ENCODE assay signal across 8 mouse cellular contexts in the genomic region with DNA sequence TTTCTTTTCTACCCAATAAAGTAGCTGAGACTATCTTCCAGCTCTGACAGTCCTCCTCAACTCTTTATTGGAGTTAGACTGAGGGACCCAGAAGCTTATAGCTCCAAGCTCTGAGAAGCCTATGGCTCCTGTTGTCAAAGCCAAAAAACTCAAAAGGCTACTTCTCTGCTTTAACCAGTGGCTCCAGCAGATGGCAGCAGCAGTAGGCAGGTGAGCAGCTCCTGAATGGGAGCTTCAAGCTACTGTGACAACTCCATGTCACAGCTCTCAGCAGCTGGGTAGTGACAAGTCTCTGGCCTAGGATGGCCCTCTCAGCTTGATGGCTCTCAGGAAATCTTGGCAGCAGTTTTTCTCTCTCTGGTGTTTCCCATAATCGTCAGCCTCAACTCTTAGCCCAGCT. TPM values are rescaled to one million over a fixed set of nuclear protein-coding genes. Genes with fewer than 3 reads are reported as not detected.
DNase-seq lines count a peak whose midpoint lies in the region; ATAC-seq and TF ChIP-seq lines count a peak whose summit lies in the region.

No protein-coding gene starts in this region.

- DNase-seq in ES-CJ7 (ENCODE audit: low read depth, low spot score), result peak; percentile 78
- peak; percentile 83 for DNase-seq in adrenal gland, postnatal 10 days
- DNase-seq in embryonic facial prominence, embryonic 10.5 days (ENCODE audit: low spot score), result peak; percentile 70
- DNase-seq in heart, postnatal 14 days, result peak; percentile 60 to 80
- DNase-seq in kidney, postnatal 4 days, result peak; percentile 85 to 89
- DNase-seq in lung, postnatal 0 days (ENCODE audit: low spot score), result peak; percentile 65
- peak; percentile 60 for DNase-seq in retina, postnatal 7 days (ENCODE audit: low read depth, low spot score)

- peak; percentile 80 for TF ChIP-seq CTCF in lung, postnatal 0 days (IDR thresholded peaks at IDR 0.05)

- H3K4me1 ChIP-seq in embryonic facial prominence, embryonic 10.5 days, result peaks cover 4% of the 10 kb centered on the region; the same call in 1 of the 2 replicates
- no peaks in the 10 kb centered on the region for H3K4me1 ChIP-seq in lung, postnatal 0 days (ENCODE audit: insufficient read depth, low read depth, low read length)

- no peak overlapping the region for H3K4me2 ChIP-seq in lung, postnatal 0 days (replicated peaks; ENCODE audit: low read depth, low read length)

- H3K27me3 ChIP-seq in embryonic facial prominence, embryonic 10.5 days (replicated peaks; ENCODE audit: low read depth, poor library complexity, severe bottlenecking), result no peaks in the 10 kb centered on the region
- H3K27me3 ChIP-seq in lung, postnatal 0 days (replicated peaks; ENCODE audit: insufficient read depth, low read length), result no peaks in the 10 kb centered on the region

- peaks cover 8% of the 10 kb centered on the region; the same call in 1 of the 2 replicates for H3K36me3 ChIP-seq in embryonic facial prominence, embryonic 10.5 days (replicated peaks)
- no peaks in the 10 kb centered on the region for H3K36me3 ChIP-seq in lung, postnatal 0 days (ENCODE audit: insufficient read depth, low read length)

- WGBS in embryonic facial prominence, embryonic 10.5 days, result 19% methylated on average over 1 of the region's 1 CpGs
- WGBS in lung, postnatal 0 days, result 0% methylated on average over 1 of the region's 1 CpGs

- no peak overlapping the region for H3K9ac ChIP-seq in lung, postnatal 0 days (replicated peaks; ENCODE audit: low read depth)

- ATAC-seq in lung, postnatal 0 days, result peak; percentile 53
- ATAC-seq in monocyte, adult 5-6 weeks (replicated peaks; ENCODE audit: insufficient number of reproducible peaks, low FRiP score, low TSS enrichment, poor library complexity, severe bottlenecking), result no peak

- no peak overlapping the region for H3K4me3 ChIP-seq in embryonic facial prominence, embryonic 10.5 days
- H3K4me3 ChIP-seq in lung, postnatal 0 days (ENCODE audit: low read depth, low read length), result no peak overlapping the region

- H3K9me3 ChIP-seq in embryonic facial prominence, embryonic 10.5 days, result no peaks in the 10 kb centered on the region
- no peaks in the 10 kb centered on the region for H3K9me3 ChIP-seq in lung, postnatal 0 days (ENCODE audit: low read length)

- intact Hi-C loops in heart, postnatal 14 days (cut with DNase I), result loop anchor here (2.0 to 5.0 kb wide), 2 partner anchors 111 to 132 kb away; no protein-coding TSS in a partner anchor

- H3K27ac ChIP-seq in embryonic facial prominence, embryonic 10.5 days (replicated peaks), result no peak overlapping the region
- H3K27ac ChIP-seq in lung, postnatal 0 days (ENCODE audit: low read length), result no peak overlapping the region

- no peak for TF ChIP-seq EP300 in lung, postnatal 0 days (IDR thresholded peaks at IDR 0.05)

RNA-seq across cellular contexts. Expression of a gene that starts 27.1 kb away (rescaled TPM):
- total RNA-seq in adrenal gland, postnatal 10 days (2021), result 1 to 10 TPM; 1.3 to 2.4 TPM
- polyA plus RNA-seq in embryonic facial prominence, embryonic 10.5 days (2016; fragmentation: Nextera tagmentation; extraction: Ambion mirVana), result 2.1 and 3.4 TPM in 2 replicates
- 1 to 10 TPM; 1.7 to 2.4 TPM for total RNA-seq in heart, postnatal 14 days (2021)
- 0.31 and 0.33 TPM in 2 replicates for polyA plus RNA-seq in lung, postnatal 0 days (2015; fragmentation: Nextera tagmentation; extraction: Ambion mirVana)
- total RNA-seq in monocyte, adult 5-6 weeks (2017), result 0.10 to 0.29 TPM in 2 of 3 replicates, not detected in the other

RNA-seq across cellular contexts. Expression of a gene that starts 58.8 kb away (rescaled TPM):
- total RNA-seq in adrenal gland, postnatal 10 days (2021), result 1 to 10 TPM; 3.2 to 4.4 TPM
- 6.5 and 7.3 TPM in 2 replicates for polyA plus RNA-seq in embryonic facial prominence, embryonic 10.5 days (2016; fragmentation: Nextera tagmentation; extraction: Ambion mirVana)
- 1 to 10 TPM; 3.0 to 3.4 TPM for total RNA-seq in heart, postnatal 14 days (2021)
- polyA plus RNA-seq in lung, postnatal 0 days (2015; fragmentation: Nextera tagmentation; extraction: Ambion mirVana), result 1.7 and 1.8 TPM in 2 replicates
- total RNA-seq in monocyte, adult 5-6 weeks (2017), result 0.11 to 1.3 TPM (median 0.86 TPM) in 3 replicates
